Mouse (Mus musculus): ENCODE results near the gene Pigl.

The Pigl gene

DNA sequence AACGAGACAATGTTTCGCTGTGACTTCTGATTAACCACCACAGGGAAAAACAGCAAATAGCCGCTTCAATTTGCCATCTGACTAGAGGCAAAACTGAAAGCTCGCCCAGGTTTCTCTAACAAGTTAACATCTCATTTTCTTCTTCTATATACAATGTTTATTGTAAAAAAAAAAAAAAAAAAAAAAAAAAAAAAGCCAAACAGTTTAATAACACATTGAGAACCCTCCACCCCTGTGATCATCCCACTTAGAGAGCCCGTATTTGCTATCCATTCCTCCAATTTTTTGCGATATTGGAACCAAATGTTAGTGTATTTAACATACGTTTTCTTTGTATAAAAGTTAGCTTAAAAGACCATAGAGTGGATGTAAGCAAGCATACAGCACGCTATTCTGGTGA is 78.8 kb downstream of the Pigl start:
- no peak for DNase-seq

DNA sequence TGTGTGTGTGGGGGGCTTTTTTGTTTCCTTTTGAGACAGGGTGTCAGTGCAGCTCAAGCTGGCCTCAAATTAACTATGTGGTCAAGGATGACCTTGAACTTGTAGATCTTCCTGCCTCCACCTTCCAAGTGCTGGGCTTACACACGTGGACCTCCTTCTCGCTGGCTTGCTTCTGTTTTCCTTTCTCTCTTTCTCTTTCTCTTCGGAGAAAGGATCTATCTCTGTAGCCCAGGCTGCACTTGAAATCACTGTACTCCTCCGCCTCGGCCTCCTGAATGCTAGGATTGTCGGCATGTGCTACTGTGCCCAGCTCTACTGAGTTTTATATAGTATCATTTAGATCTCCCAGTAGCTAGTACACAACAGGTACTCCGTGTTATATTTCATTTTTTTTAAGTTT is 79.3 kb downstream of the Pigl start:
- no peak for DNase-seq

DNA sequence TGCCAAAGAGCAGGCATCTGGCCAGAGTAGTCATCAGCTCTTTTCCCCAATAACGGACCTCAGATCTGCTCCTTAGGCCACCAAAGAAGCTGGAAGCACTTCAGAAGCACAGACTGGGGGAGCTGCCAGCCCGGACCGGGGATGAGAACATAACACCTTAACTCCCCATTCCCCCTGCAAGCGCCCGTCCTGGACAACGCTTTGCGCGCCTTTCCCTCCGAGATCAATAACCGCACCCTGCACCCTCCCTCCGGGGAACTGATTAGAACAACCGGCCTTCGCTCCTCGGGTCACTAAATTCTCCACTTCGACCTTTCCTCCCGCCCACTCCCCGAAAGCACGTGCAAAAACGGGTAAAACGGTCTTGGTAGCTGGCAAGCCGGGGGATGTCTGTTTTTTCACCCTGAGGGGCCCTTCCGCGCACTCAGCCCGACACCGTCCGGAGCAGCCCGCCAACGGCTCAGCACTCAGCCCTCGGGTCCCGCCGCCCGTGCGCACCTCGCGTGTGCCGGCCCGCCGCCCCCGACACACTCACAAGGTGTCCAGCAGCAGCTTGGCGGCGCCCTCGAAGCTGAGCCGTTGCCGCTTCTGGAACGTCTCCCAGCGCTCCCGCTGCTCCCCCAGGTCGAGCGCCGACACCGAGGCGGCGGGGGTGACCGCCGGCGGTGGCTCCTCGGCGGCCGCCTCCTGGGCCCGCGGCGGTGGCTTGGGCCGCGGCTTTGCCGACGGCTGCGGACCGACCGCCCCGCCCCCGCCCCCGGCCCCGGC is 80.2 kb downstream of the Pigl start:
- peak; percentile 68 for DNase-seq

DNA sequence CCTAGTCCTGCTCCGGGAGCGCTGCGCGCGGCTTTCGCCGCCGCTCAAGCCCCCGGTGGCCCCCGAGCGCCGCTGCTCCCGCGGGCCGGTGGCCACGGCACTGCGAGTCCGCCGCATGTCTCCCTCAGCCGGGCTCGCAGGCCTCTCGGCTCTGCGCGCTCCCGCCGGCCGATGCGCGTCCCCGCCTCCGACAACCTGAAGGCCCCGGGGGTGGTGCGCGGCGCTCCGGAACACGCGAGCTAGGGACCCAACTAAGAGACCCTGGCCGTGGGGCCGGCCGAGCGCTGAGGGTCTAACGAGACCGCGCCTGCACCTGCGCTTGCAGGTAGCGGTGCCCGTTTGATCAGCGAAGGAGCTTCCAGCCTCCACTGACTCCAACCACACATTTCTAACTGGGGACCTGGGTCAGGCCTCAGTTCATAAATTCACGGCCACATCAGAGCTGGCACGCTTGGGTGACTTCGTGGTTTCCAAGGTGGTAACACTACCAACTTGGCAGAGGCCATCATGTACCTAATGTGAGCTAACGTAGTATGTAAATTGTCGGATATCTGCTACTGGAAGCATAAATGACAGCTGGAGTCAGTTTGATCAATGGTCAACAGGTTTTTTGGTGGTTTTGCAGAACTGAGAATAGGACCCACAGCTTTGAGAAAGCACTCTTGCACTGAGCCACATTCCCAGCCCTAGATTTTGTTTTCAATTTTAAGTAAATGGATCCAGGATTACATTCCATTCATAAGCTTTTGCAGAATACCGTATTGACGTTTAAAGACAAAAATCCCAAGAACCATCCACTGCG is 81.0 kb downstream of the Pigl start, which contains the start of gene Cenpv:
TSS of gene Cenpv (minus strand) at position 173 of the 802 bp plus-strand sequence.
- peak; percentile 85 for DNase-seq

DNA sequence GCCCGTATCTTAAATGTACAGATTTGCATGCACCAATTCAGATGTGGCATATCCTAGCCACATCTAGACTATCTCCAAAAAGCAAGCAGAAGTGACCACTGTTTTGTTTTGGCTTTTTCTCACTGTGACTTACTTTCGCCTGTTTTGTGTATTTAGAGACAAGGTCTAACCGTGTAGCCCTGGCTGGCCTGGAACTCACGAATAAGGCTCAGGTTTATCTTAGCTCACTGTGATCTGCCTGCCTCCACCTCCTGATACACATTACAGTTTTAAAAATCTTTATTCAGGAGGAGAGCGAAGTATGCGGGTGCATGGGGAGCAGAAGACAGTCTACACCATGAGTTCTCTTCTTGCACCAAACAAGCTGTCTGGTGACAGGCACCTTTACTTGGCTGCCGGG is 81.9 kb downstream of the Pigl start:
- no peak for DNase-seq

DNA sequence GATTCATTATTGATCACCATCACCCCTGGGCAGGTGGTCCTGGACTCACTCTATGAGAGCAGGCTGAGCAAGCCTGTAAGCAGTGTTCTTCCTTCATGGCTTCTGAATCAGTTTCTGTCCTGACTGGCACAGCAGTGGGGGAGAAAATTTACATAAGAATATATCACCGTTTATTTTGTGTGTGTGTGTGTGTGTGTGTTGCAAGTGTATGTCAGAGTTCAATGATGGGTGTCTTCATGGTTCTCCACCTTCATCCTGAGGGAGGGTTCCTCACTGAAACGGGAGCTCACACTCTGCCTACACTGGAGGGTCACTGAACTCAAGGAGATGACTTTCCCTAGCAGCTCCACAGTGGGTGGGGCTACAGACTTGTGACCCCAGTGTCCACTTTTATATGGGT is 82.7 kb downstream of the Pigl start:
- no peak for DNase-seq

DNA sequence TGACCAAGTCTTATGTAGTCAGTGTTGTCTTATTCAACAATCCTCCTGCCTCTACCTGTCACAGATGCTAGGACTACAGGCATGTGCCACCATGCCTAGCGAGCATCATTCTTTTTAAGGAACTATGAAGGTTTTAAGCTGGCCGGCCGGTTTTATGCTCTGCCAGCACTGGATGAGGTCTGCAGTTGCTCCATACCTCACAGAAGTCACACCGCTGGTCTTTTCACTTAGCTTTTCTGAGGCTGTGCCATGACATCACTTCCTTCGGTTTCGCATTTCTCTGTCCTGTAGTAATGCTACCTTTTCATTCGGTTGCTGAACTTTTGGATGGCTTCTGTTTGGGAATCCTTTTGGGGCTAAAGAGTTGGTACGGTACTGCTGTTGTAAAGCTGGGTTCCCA is 83.3 kb downstream of the Pigl start:
- no peak for DNase-seq

DNA sequence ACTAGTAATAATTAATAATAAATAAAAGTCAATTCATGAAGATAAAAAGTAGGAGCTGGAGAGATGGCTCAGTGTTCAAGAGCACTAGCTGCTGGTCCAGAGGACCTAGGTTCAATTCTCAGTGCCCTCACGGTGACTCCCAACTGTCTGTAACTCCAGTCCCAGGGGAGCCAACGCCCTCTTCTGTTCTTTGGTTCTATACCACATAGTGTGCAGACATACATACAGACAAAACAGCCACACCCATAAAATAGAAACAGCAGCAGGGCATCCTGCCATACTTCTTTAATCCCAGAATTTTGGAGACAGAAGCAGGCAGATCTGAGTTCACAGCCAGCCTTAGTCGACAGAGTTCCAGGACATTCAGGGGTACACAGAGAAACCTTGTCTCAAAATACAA is 85.7 kb downstream of the Pigl start:
- no peak for DNase-seq

DNA sequence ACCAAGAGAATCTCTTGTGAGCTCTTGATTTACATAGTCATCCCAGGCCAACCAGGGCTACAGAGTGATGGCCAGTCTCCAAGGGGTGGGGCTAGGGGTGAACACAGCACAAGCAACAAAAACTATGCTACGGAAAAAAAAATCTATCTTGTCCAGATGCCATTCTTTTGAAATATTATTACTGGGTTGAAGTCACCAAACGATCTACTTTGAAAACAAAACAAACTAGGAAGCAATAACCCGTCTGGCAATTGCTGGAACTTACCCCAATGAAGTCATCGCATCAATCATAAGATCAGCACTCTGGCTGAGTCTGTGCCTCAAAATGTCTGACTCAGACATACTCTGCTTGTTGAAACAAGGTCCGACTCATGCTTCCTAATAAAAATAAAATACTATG is 91.5 kb downstream of the Pigl start:
- DNase-seq: peak; percentile 83

DNA sequence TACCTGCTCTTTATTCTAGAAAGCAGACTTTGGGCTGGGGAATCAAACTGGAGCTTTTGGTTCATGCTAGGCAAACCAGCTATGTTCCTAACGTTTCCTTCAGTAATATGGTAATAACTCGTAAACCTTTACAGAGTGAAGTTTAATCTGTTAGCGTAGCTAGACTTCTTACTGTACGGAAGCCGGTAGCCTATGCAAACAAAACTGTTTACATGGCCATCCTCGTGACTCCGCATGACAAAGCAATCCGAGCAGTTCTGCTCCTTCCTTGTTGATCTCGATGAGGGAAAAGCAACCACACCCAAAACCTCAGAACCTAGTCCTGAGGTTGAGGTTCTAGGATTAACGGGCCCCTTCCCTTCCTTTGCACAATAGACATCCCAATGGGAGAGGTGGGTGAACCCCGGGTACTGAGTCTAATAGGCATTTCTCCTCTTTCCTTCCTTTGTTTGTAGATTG is 92.0 kb downstream of the Pigl start:
- DNase-seq: peak; percentile 66

DNA sequence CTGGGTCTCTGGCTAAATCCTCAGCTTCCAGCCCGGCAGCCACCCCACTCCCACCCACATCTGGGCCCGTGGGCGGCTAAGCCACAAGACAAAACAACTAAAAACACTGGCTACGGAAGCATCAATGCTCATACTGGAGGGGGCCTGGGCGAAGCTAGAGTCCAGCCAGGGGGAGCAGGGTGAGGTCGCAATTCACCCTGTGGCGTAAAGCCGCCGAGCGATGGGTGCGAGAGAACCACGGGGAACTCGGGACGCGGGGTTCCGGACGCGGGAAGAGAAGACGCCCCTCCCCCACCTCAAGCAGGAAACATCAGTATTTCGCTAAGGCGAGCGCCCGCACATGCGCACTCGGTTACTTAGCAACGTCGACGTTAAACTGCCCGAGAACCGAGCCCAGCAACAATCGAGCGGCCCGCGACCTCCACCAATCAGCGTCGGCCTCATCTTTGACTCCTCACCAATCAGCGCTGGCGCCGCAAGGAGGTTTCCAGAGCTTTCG is 92.5 kb downstream of the Pigl start, which contains the start of gene Ubb:
TSS of gene Ubb (plus strand) at position 445 of the 499 bp plus-strand sequence.
- peak; percentile 100 for DNase-seq

DNA sequence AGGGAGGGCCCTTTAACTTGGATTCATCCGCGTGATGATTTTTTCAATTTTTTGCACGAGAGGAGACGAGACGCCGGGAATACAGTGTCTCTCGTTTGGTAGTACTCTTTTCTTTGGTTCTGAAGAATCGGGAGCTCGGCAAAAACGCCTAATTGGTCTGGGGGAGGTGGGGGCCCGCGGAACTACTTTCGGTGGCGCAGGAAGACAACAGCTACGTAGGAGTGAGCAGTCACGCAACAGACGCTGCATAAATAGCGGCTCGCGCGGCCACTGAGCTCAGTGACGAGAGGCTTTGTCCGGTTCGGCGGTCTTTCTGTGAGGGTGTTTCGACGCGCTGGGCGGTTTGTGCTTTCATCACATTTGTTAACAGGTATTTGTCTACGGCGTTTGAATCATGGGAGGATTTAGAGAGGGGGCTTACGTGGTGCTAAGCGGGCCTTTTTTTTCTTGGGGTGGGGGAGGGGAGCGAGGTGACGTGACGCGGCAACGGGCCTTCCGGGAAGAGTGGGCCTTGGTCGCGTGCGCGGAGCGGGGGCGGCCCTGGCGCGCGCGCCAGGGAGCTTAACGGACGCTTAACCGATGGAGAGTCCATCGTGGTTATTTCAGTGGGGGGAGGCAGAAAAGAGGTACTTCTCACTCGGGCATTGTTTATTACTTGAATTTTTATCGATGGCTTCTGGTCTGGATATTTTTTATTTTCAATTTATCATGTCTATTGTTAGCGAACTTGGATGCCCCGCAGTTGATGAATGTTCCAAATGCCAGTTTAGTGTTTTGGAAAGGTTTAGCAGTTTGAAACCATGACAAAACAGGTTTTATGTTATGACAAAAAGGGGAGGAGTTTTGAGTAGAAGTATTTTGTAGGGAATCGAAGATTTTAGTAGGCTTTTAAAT is 93.2 kb downstream of the Pigl start:
- peak; percentile 94 for DNase-seq

DNA sequence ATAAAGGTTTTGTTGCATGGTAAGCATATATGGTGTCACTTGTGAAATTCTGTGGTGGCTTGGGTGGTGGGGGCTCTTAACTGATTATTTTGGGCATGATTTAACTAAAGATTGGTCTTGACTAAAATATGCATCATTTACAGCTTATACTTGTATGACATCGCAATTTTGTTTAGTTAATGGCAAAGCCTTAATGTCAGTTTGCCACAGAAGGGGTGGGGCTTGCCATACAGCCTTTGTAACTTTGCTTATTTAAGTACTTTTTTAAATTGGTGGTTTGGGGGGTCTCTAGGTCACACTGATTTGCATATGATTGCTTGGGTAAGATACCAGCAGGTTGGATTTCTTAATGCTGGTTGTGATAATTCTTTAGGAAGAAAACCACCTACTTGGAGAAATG is 94.9 kb downstream of the Pigl start:
- DNase-seq: no peak

DNA sequence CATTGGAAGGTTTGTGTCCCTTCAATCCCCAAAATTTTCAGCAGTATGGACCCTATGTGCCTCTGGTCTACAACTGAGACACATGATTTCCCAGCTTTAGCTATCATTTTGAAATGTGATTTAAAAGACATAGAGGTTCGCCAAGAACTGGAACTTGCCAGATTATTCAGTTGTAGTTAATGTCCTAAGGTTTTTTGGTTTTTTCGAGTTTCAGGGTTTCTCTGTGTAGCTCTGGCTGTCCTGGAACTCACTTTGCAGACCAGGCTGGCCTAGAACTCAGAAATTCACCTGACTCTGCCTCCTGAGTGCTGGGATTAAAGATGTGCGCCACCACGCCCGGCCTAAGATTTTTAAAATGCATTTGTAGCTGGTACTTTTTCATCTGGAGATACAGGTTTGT is 95.4 kb downstream of the Pigl start:
- DNase-seq: no peak

DNA sequence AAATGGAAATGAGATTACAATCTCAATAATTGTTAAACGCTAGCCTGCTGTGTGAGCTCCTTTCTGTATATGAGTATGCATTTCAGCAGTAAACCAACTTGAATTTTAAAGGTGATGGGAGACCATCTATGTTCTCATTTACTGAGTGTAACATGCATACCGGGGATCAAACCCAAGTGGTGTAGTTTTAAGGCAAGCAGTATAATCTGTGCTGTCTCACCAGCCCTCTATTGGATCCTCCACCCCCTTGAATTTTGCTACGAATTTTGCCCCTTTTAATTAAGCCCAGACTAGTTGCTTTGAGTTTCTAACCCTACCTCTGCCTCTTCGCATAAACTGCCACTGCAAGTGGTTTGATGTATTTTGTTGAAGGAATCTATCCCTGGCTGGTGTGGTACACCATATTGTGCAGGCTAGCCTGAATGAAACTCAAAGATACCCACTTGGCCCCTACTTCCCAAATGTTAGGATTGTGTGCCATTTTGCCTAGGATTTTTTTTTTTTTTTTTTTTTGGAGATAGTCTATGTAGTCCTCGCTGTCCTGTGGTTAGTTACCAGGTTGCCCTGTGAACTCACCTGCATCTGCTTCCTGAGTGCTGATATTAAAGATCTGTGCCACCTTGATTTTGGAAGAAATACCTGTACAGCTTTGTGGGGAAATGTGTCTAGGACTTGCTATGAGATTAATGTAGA is 96.0 kb downstream of the Pigl start:
- DNase-seq: no peak

DNA sequence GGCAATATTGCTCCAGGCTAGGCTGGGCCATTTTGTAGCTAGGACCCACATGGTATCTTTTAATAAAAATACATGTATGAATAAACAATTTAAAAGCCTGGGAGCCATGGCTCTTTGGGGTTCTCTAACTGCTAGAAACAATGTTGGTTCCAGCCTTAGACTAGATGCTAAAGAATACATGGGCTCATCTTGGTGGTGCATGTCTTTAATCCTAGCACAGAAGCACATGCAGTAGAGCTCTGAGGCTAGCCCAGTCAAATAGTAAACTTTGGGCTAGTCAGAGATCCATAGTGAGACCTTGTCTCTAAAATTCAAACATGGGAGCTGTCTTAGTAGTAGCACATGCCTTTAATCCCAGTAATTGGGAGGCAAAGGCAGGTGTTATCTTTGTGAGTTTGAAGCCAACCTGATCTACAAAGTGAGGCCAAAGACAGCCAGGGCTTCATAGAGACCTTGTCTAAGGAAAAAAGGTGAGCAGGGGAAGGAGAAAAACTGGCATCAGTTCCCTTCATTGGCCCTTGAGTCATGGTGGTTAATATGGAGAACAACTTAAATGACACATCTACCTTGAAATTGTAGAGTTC is 96.8 kb downstream of the Pigl start:
- no peak for DNase-seq

DNA sequence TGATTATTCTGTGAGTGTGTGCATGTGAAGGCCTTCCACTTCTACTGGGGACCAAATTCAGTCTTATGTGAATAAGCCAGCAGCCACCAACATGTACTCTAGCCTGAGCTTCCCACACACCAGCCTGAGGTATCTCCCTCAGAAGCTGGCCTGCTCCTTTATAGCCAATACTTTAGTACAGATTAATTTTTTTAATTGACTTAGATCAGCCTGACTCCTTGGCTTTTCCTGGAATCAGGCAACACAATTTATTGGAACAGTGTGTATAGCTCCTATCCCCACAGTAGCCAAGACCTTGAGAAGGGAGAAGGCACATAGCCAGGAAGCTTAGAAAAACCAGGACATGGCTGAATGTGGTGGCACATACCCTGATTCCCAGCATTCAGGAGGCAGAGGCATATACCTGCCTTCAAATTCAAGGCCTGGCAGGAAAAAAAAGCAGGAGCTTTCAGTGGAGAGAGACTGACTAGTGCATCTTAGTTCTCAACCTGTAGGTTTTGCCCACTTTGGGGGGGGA is 97.7 kb downstream of the Pigl start:
- DNase-seq: peak; percentile 18

DNA sequence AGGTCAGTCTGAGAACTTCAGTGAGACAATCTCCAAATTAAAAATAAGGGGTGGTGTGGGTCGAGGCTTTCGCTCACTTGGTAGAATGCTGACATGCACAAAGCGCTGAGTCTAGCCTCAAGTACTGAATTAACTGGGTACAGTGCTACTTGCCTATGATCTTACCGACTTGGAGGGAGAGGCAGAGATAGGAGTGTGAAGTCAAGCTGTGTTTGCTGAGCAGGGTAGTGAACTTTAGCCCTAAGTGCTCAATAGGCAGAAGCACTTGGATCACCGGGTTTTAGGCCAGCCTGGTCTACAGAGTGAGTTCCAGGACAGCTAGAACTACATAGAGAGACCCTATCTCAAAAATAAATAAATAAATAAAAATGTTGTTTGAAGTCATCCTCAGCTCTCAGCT is 98.9 kb downstream of the Pigl start:
- DNase-seq: peak; percentile 58

DNA sequence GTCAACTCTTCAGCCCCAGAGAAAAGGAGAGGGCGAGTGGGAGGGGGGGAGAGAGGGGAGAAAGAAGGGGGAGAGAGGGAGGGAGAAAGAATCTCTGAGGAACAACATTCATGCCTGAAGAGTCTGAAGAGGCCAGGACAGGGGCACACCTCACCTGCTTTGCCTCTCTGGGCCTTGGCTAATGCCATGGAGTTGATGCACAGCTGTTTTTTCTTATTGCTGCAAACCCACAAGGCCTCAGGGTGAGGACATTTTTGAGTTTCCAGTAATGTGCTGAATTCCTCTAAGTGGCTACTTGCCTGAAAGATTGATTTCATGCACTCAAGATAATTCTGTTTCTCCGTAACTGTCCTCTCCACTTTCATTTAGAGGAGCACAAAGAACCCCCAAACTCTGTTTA is 99.9 kb downstream of the Pigl start:
- DNase-seq: no peak

DNA sequence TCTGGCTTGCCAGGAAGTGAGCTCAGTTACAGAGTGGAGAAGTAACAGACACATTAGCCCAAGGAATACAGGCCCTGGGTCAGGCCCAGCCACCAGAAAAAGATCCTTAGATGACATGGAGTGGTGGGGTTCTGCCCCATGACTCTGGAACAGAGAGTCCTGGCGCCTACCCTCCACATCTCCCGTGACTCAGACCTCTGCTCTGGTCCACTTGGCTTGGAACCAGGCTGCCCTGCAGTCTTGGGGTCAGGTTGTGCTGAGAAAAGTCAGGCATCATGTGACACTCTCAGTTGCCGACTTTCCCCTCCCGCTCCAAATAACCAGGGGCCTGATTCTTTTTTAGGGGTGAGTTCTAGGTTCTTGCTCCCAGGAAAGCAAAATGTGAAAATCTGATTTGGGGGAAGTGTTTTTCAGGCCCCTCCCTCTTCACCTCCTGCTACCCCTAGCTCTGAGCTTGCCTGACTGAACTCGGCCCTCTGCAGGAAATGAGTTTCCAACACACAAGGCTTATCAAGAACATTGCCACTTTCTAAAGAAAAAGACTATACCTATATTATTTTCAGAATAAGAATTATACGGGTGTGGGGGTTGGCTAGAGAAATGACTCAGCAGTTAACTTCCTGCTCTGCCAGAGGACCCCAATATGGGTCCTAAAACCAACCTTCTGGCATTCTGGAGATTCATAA is 100.8 kb downstream of the Pigl start:
- peak; percentile 90 for DNase-seq

DNA sequence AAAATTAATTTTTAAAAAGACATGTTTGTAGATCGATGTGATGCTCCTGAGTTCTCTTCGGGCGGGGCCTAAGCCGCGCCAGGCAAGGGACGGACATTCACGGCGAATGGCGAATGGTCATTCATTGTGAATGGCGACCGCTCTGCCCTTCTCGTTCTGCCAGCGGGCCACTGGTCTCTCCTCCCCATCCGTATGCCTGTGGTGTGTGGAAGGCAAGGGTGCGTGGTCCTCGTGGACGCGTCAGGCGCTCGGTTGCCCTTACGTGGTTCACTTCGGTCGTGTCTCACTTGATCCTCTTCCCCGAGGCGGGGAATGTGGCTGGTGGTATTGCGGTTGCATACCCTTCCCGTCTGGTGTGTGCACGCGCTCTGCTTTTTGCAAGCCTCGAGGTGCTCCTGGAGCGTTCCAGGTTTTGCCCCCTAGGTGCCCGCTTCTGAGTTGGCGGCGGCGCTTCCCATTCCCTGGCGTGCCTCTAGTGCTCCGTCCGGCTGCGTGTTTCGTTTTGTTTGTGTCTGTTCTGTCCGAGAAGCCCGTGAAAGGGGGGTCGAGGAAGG is 102.3 kb downstream of the Pigl start:
- DNase-seq: peak; percentile 24

Data from kidney, postnatal 14 days (tissue).